Mouse (Mus musculus) ES-E14 (cell line): ENCODE measurements around the gene Angptl6. TPM values are rescaled to one million over a fixed set of nuclear protein-coding genes. Genes with fewer than 3 reads are reported as not detected.
"Not testable (repeated sequence)": the region's sequence is repeated elsewhere in the genome, so short reads cannot be mapped to it uniquely, and the experiment has no call there.

ENCODE experiments used
- DNase-seq: peaks from one replicate; pipeline ENCODE4 v3.0.0-alpha.2; 2013; ENCODE audit warnings: low read depth, low spot score
- H3K27ac ChIP-seq: 2 replicates; pipeline ENCODE4 v1.5.1; 2012; ENCODE audit warnings: low read depth, mild to moderate bottlenecking, low read length, moderate library complexity, mixed read lengths; ENCODE audit not compliant: poor library complexity, insufficient read depth, severe bottlenecking
- H3K36me3 ChIP-seq: 2 replicates; pipeline ENCODE4 v1.6.1; 2012; ENCODE audit warnings: mild to moderate bottlenecking, low read length, moderate library complexity, mixed read lengths; ENCODE audit not compliant: control insufficient read depth, poor library complexity, insufficient read depth, severe bottlenecking
- H3K4me1 ChIP-seq, 2 experiments: fragments of 150-350 bp in 1 of 2; sonication (generic) in 1 of 2; 2 replicates each; pipeline ENCODE4 v1.6.1; 2012; ENCODE audit warnings: low read length in 2 of 2, mild to moderate bottlenecking in 1 of 2, mixed read lengths in 1 of 2; ENCODE audit not compliant: control insufficient read depth in 2 of 2, insufficient read depth in 2 of 2, poor library complexity in 1 of 2
- H3K4me3 ChIP-seq, 2 experiments: fragments of 150-350 bp in 1 of 2; sonication (generic) in 1 of 2; 2 replicates each; pipeline ENCODE4 v1.5.1; 2012; ENCODE audit warnings: low read length in 2 of 2, low read depth in 1 of 2, mild to moderate bottlenecking in 1 of 2, mixed read lengths in 1 of 2; ENCODE audit not compliant: insufficient read depth in 1 of 2, poor library complexity in 1 of 2, severe bottlenecking in 1 of 2
- H3K9ac ChIP-seq: 2 replicates; pipeline ENCODE4 v1.6.1; 2012; ENCODE audit warnings: low read depth, mild to moderate bottlenecking, low read length, mixed read lengths; ENCODE audit not compliant: poor library complexity, insufficient read depth, severe bottlenecking
- H3K9me3 ChIP-seq: fragments of 150-350 bp; sonication (generic); 2 replicates; pipeline ENCODE4 v1.6.1; 2012; ENCODE audit warnings: low read depth, mild to moderate bottlenecking, low read length; ENCODE audit not compliant: control insufficient read depth, insufficient read depth
- CHD2 ChIP-seq: IDR thresholded peaks from 2 replicates; pipeline ENCODE4 v1.6.1; 2014; ENCODE audit warnings: mild to moderate bottlenecking, low read depth, low read length, inconsistent platforms
- HCFC1 ChIP-seq: IDR thresholded peaks from 2 replicates; pipeline ENCODE4 v1.6.1; 2012; ENCODE audit warnings: low read length, inconsistent platforms, borderline replicate concordance; ENCODE audit not compliant: insufficient read depth
- MAFK ChIP-seq: IDR thresholded peaks from 2 replicates; pipeline ENCODE4 v1.6.1; 2014; ENCODE audit warnings: mild to moderate bottlenecking, low read depth, low read length, inconsistent platforms; ENCODE audit not compliant: insufficient read depth
- ZC3H11A ChIP-seq: IDR thresholded peaks from 2 replicates; pipeline ENCODE4 v1.6.1; 2012; ENCODE audit warnings: low read depth, mild to moderate bottlenecking, inconsistent platforms, low read length, borderline replicate concordance
- ZNF384 ChIP-seq: IDR thresholded peaks from 2 replicates; pipeline ENCODE4 v1.6.1; 2012; ENCODE audit warnings: low read depth, low read length, inconsistent platforms
- in situ Hi-C, 2 experiments: fragments of 600-800 bp; cut with MboI; formaldehyde crosslinking; loops; one replicate each; pipeline ENCODE4 v1.15.1; 2025; ENCODE audit warnings: low sequenced_read_pairs in 2 of 2, inconsistent platforms in 1 of 2; ENCODE audit not compliant: unreplicated experiment in 2 of 2
- total RNA-seq: library from RNA; depleted of rRNA; stranded (reverse); fragments of 300-350 nt; gene quantifications from 2 replicates; pipeline ENCODE4 v1.2.3, GENCODE M21; 2012

Angptl6 gene
- total RNA-seq, 1 experiment, result 4.1 TPM

DNA sequence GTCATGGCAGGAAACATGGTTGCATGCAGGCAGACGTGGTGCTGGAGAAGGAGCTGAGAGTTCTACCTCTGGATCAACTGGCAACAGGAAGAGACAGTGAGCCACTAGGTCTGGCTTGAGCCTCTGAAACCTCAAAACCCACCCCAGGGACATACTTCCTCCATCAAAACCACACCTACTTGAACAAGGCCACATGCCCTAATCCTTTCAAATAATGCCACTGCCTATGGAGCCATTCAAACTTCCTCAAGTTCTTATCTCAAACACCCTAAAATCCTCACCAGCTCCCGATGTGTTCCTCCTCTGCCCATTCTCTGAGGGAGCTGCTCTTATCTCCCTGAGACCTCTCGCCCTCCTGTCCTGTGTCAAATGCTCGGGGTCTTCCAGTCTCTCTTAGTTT is 37.3 kb downstream of the Angptl6 start:
- no peaks in the 10 kb centered on the region for H3K4me1 ChIP-seq
- no peak for DNase-seq
- in situ Hi-C loops, result no loop called here
- H3K27ac ChIP-seq, result no peak overlapping the region
- no peaks in the 10 kb centered on the region for H3K9me3 ChIP-seq
- H3K36me3 ChIP-seq, result no peaks in the 10 kb centered on the region
- H3K9ac ChIP-seq, result no peak overlapping the region
- no peak overlapping the region for H3K4me3 ChIP-seq
- TF ChIP-seq MAFK (no peak), ZNF384 (no peak), HCFC1 (no peak), CHD2 (no peak), ZC3H11A (no peak)

GRCm38 (mm10) chr9:20838931-20839330 is 40.6 kb downstream of the Angptl6 start:
- no peaks in the 10 kb centered on the region for H3K4me1 ChIP-seq
- in situ Hi-C loops, result loop anchor here in 1 of 2 experiments (10.0 kb wide), 1 partner anchor 104 kb away; no protein-coding TSS in a partner anchor
- no peak overlapping the region for H3K9ac ChIP-seq
- H3K9me3 ChIP-seq, result no peaks in the 10 kb centered on the region
- H3K4me3 ChIP-seq, result no peak overlapping the region
- TF ChIP-seq MAFK (no peak), HCFC1 (no peak), ZNF384 (no peak), CHD2 (no peak), ZC3H11A (no peak)
- H3K36me3 ChIP-seq, result no peaks in the 10 kb centered on the region
- H3K27ac ChIP-seq, result no peak overlapping the region
- no peak for DNase-seq

DNA sequence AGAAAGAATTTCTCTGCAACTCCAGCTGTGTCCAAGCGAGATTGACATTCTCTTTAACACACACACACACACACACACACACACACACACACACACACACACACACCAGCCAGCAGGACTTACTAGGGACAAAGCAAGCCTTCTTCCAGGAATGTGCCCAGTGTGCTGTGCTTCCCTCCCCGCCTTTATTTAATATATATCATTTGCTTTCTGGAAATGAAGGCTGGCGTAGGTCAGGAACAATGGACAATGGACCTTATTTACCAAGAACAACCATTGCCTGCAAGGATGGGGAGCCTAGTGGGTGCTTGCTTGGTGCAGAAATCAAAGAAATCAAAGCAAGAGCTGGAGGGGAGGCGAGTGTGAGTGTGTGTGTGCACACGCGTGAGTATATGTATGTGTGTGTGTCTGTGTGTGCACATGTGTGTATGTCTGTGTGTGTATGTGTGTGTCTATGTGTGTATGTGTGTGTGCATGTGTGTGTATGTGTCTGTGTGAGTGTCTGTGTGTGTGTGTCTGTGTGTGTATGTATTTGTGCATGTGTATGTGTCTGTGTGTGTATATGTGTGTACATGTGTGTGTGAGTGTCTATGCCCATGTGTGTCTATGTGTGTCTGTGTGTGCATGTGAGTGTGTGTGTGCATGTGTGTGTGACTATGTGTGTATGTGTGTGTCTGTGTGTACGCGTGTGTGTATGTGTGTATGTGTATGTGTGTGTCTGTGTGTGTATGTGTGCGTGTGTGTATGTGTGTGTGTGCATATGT is 42.2 kb downstream of the Angptl6 start:
- in situ Hi-C loops, result loop anchor here in 1 of 2 experiments (10.0 kb wide), 1 partner anchor 103 kb away; no protein-coding TSS in a partner anchor
- no peak overlapping the region for H3K27ac ChIP-seq
- no peak overlapping the region for H3K9ac ChIP-seq
- H3K9me3 ChIP-seq, result no peaks in the 10 kb centered on the region
- H3K4me3 ChIP-seq, result no peak overlapping the region
- no peak for DNase-seq
- H3K36me3 ChIP-seq, result no peaks in the 10 kb centered on the region
- no peaks in the 10 kb centered on the region for H3K4me1 ChIP-seq
- no peak for TF ChIP-seq ZC3H11A
- no peak for TF ChIP-seq CHD2
- no peak for TF ChIP-seq HCFC1
- no peak for TF ChIP-seq MAFK
- TF ChIP-seq ZNF384, result no peak

- H3K4me1 ChIP-seq, DNase-seq, H3K4me3 ChIP-seq, H3K9ac ChIP-seq, H3K9me3 ChIP-seq, H3K36me3 ChIP-seq, H3K27ac ChIP-seq: not testable (repeated sequence)
- in situ Hi-C loops, result loop anchor here in 1 of 2 experiments (10.0 kb wide), 1 partner anchor 101 kb away; no protein-coding TSS in a partner anchor
Observed at GRCm38 (mm10) chr9:20835431-20835954, 44.0 kb downstream of the Angptl6 start.

- H3K4me1 ChIP-seq, result 0 out of 4 replicates have a peak, but pooled peaks cover 0 to 5% of the 10 kb centered on the region in 2 experiments
- H3K9me3 ChIP-seq, result no peaks in the 10 kb centered on the region
- H3K4me3 ChIP-seq, result no peak overlapping the region
- no peak overlapping the region for H3K27ac ChIP-seq
- in situ Hi-C loops, result loop anchor here in 1 of 2 experiments (10.0 kb wide), 1 partner anchor 100 kb away; no protein-coding TSS in a partner anchor
- no peak for DNase-seq
- no peak for TF ChIP-seq HCFC1
- no peak for TF ChIP-seq ZC3H11A
- TF ChIP-seq ZNF384, result no peak
- TF ChIP-seq MAFK, result no peak
- TF ChIP-seq CHD2, result no peak
- no peaks in the 10 kb centered on the region for H3K36me3 ChIP-seq
- no peak overlapping the region for H3K9ac ChIP-seq
Observed at GRCm38 (mm10) chr9:20834881-20835280, 44.6 kb downstream of the Angptl6 start.
